Comparison of ENCODE assay signal across 7 mouse cellular contexts in the genomic region with DNA sequence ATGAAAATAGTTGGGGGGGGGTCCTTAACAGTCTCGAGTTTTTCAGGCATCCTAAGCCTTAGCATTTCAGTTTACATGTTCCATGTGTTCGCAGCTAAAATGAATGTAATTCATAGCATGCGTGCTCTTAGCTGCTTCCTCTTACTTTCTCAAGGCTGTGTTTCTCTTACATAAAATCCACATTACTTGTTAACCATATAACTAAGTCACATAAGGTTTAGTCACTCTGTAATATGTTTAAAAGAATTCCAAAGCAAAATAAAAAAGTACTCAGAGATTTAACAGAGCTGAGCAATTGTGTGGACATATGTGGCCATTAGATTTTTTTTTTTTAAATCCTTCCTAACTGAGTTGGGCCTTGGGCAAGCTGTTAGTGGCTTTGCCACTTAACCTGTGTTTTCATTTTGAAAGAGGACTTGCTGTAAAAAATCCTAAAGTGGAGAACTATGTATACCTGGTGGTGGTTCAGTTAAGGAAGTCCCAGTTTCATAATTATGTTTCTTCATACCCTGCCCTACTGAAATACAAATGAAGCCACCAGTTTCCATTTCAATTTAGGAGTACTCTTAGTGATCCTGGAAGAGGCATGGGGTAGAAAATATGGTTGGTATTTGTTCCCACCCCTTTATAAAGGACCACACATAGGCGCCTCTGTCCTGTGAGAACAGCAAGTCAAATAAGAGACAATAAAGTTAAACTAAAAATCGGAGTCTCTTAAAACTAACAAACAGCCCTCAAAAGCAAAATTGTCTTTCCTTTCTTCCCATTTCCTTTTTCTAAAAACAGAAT. TPM values are rescaled to one million over a fixed set of nuclear protein-coding genes. Genes with fewer than 3 reads are reported as not detected.
DNase-seq lines count a peak whose midpoint lies in the region; ATAC-seq lines count a peak whose summit lies in the region.

No protein-coding gene starts in this region.

- peak overlapping the region; percentile 68 for H3K27ac ChIP-seq in neural tube, embryonic 11.5 days (ENCODE audit: low read depth, low read length)
- H3K27ac ChIP-seq in heart, embryonic 14.5 days (replicated peaks in 1 of 2; ENCODE audit: control insufficient read depth in 1 of 2, insufficient read depth in 1 of 2, low read depth in 2 of 2, low read length in 2 of 2), result peak overlapping the region; percentile 24 to 77; a peak in 3 of 4 replicates
- no peak overlapping the region for H3K27ac ChIP-seq in liver, embryonic 15.5 days (replicated peaks)

- DNase-seq in neural tube, embryonic 11.5 days (ENCODE audit: low spot score), result no peak
- no peak for DNase-seq in neural tube, embryonic 10.5 days (ENCODE audit: extremely low spot score, low spot score)
- DNase-seq in adrenal gland, postnatal 10 days, result no peak
- DNase-seq in kidney, postnatal 25 days, result no peak

- no peaks in the 10 kb centered on the region for H3K27me3 ChIP-seq in neural tube, embryonic 11.5 days (ENCODE audit: control insufficient read depth, insufficient read depth, low read length)
- no peaks in the 10 kb centered on the region for H3K27me3 ChIP-seq in heart, embryonic 14.5 days (ENCODE audit: control insufficient read depth, insufficient read depth, low read length)
- H3K27me3 ChIP-seq in liver, embryonic 15.5 days, result peaks cover 12% of the 10 kb centered on the region

- H3K9me3 ChIP-seq in neural tube, embryonic 11.5 days (ENCODE audit: control insufficient read depth, low read length), result no peaks in the 10 kb centered on the region
- H3K9me3 ChIP-seq in heart, embryonic 14.5 days (ENCODE audit: control insufficient read depth, low read length), result no peaks in the 10 kb centered on the region
- no peaks in the 10 kb centered on the region for H3K9me3 ChIP-seq in liver, embryonic 15.5 days (replicated peaks)

- peak overlapping the region; percentile 90 for H3K9ac ChIP-seq in neural tube, embryonic 11.5 days (ENCODE audit: low read length)
- peak overlapping the region; percentile 88 for H3K9ac ChIP-seq in heart, embryonic 14.5 days (ENCODE audit: low read length)
- H3K9ac ChIP-seq in liver, embryonic 15.5 days, result no peak overlapping the region

- peak overlapping the region; percentile 75 for H3K4me2 ChIP-seq in neural tube, embryonic 11.5 days (ENCODE audit: low read depth)
- peak overlapping the region; percentile 83 for H3K4me2 ChIP-seq in heart, embryonic 14.5 days (ENCODE audit: low read length)
- peak overlapping the region; percentile 85 for H3K4me2 ChIP-seq in liver, embryonic 15.5 days

- peak overlapping the region; percentile 68 for H3K4me3 ChIP-seq in neural tube, embryonic 11.5 days (ENCODE audit: low read depth, low read length)
- peak overlapping the region; percentile 45 to 68; a peak in 3 of 4 replicates for H3K4me3 ChIP-seq in heart, embryonic 14.5 days (ENCODE audit: control insufficient read depth in 1 of 2, insufficient read depth in 1 of 2, low read depth in 1 of 2, low read length in 2 of 2)
- peak overlapping the region; percentile 65 for H3K4me3 ChIP-seq in liver, embryonic 15.5 days (replicated peaks)

- no peak for ATAC-seq in neural tube, embryonic 11.5 days (ENCODE audit: insufficient read depth, low FRiP score, low TSS enrichment)
- ATAC-seq in heart, embryonic 14.5 days (ENCODE audit: insufficient number of reproducible peaks, insufficient read depth, low FRiP score, low read depth), result no peak
- ATAC-seq in liver, embryonic 15.5 days (ENCODE audit: insufficient read depth), result no peak
- ATAC-seq in inflammation-experienced regulatory T-cells, adult 6 months, result no peak

- peaks cover 29% of the 10 kb centered on the region for H3K4me1 ChIP-seq in neural tube, embryonic 11.5 days (ENCODE audit: control insufficient read depth, insufficient read depth, low read length)
- peaks cover 6 to 32% of the 10 kb centered on the region in 2 experiments for H3K4me1 ChIP-seq in heart, embryonic 14.5 days (ENCODE audit: control insufficient read depth in 2 of 2, insufficient read depth in 2 of 2, low read length in 2 of 2)
- H3K4me1 ChIP-seq in liver, embryonic 15.5 days (replicated peaks), result peaks cover 15% of the 10 kb centered on the region

- 4% methylated on average over 5 of the region's 5 CpGs for WGBS in neural tube, embryonic 11.5 days
- 3% methylated on average over 5 of the region's 5 CpGs for WGBS in heart, embryonic 14.5 days
- 9% methylated on average over 5 of the region's 5 CpGs for WGBS in liver, embryonic 15.5 days (ENCODE audit: insufficient replicate concordance)

- H3K36me3 ChIP-seq in neural tube, embryonic 11.5 days (ENCODE audit: control insufficient read depth, insufficient read depth, low read length), result no peaks in the 10 kb centered on the region
- H3K36me3 ChIP-seq in heart, embryonic 14.5 days (ENCODE audit: control insufficient read depth, insufficient read depth, low read length), result no peaks in the 10 kb centered on the region
- H3K36me3 ChIP-seq in liver, embryonic 15.5 days (replicated peaks), result no peaks in the 10 kb centered on the region

RNA-seq across cellular contexts. Expression of gene Pbx1, which starts 2.0 kb away (rescaled TPM):
- 45.8 and 47.9 TPM in 2 replicates for polyA plus RNA-seq in neural tube, embryonic 11.5 days (2014; fragmentation: Nextera tagmentation; extraction: Ambion mirVana)
- polyA plus RNA-seq in heart, embryonic 14.5 days (2014; fragmentation: Nextera tagmentation; extraction: Ambion mirVana), result 27.3 and 30.7 TPM in 2 replicates
- 2.0 and 2.6 TPM in 2 replicates for polyA plus RNA-seq in liver, embryonic 15.5 days (2015; fragmentation: Nextera tagmentation; extraction: Ambion mirVana)
- total RNA-seq in adrenal gland, postnatal 10 days (2021), result 100 to 1,000 TPM; 117 to 131 TPM
- polyA plus RNA-seq in inflammation-experienced regulatory T-cells, adult 6 months (2017; shearing (Covaris generic)), result under 1 TPM in 2 of 3 experiments, not detected in 1; 0.05 to 0.43 TPM
